Mouse (Mus musculus) heart, embryonic 10.5 days (tissue): ENCODE measurements around the gene Pigk. TPM values are rescaled to one million over a fixed set of nuclear protein-coding genes. Genes with fewer than 3 reads are reported as not detected.

ENCODE experiments used
- DNase-seq: peaks from one replicate; pipeline ENCODE4 v3.0.0-alpha.2; 2017; ENCODE audit warnings: low spot score
- H3K27ac ChIP-seq: fragments of 300-500 bp; sonication (generic); 2 replicates; pipeline ENCODE4 v1.5.1; 2016; ENCODE audit warnings: mild to moderate bottlenecking
- H3K27me3 ChIP-seq: fragments of 300-500 bp; sonication (generic); 2 replicates; pipeline ENCODE4 v1.6.1; 2016; ENCODE audit warnings: mild to moderate bottlenecking; ENCODE audit not compliant: poor library complexity, insufficient read depth, severe bottlenecking
- H3K36me3 ChIP-seq: fragments of 300-500 bp; sonication (generic); 2 replicates; pipeline ENCODE4 v1.6.1; 2016; ENCODE audit warnings: mild to moderate bottlenecking, moderate library complexity
- H3K4me1 ChIP-seq: fragments of 300-500 bp; sonication (generic); 2 replicates; pipeline ENCODE4 v1.6.1; 2016; ENCODE audit warnings: mild to moderate bottlenecking
- H3K4me3 ChIP-seq: fragments of 300-500 bp; sonication (generic); 2 replicates; pipeline ENCODE4 v1.5.1; 2016; ENCODE audit warnings: mild to moderate bottlenecking, moderate library complexity
- H3K9me3 ChIP-seq: fragments of 300-500 bp; sonication (generic); 2 replicates; pipeline ENCODE4 v1.6.1; 2016; ENCODE audit warnings: mild to moderate bottlenecking, moderate library complexity
- WGBS: fragments of 180-500 bp; shearing (Covaris S2); methylation state at CpG from one replicate; pipeline ENCODE4 v1.1.7; 2016; 5-methylcytosine and 5-hydroxymethylcytosine counted together
- polyA plus RNA-seq: library from polyadenylated mRNA; unstranded; fragments of >200 nt; fragmentation: Nextera tagmentation; extraction: Ambion mirVana; gene quantifications from 2 replicates; pipeline ENCODE4 v1.2.1, GENCODE M21; 2016

Gene Pigk
- polyA plus RNA-seq, 1 experiment from 2014 or later: 47.3 TPM

DNA sequence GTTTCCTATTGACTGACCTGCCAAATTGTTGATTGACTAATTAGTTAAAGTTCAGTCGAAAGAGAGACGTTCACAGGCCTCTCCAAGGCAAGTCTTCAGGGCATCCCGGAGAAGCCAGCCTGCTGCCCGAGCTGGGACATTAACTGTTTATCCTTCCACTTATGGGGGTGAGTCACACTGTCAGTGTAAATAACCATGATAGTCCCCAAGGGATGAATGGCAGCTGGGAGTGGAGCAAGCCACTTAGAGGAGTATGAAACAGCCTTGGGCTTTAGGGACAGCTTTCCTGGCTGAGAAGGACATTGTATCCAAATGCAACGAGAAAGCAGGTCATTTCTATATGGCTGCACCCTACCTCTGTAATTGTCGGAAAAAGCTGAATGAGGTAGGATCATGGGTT is 158.7 kb downstream of the Pigk start:
- no peaks in the 10 kb centered on the region; the same call in 1 of the 2 replicates for H3K27me3 ChIP-seq
- H3K9me3 ChIP-seq: no peaks in the 10 kb centered on the region
- no peak overlapping the region for H3K4me3 ChIP-seq
- 62% methylated on average over 6 of the region's 6 CpGs for WGBS
- no peaks in the 10 kb centered on the region for H3K36me3 ChIP-seq
- no peaks in the 10 kb centered on the region for H3K4me1 ChIP-seq
- no peak for DNase-seq
- no peak overlapping the region for H3K27ac ChIP-seq

GRCm38 (mm10) chr3:152874431-152875355 is 160.8 kb downstream of the Pigk start:
- no peak for DNase-seq
- Histone ChIP-seq H3K4me1 (no peaks in the 10 kb centered on the region), H3K27ac (no peak overlapping the region), H3K9me3 (no peaks in the 10 kb centered on the region), H3K27me3 (no peaks in the 10 kb centered on the region; the same call in 1 of the 2 replicates), H3K36me3 (no peaks in the 10 kb centered on the region), H3K4me3 (no peak overlapping the region)
- 85% methylated on average over 17 of the region's 17 CpGs for WGBS

- no peaks in the 10 kb centered on the region for H3K36me3 ChIP-seq
- WGBS: 80% methylated on average over 6 of the region's 6 CpGs
- DNase-seq: no peak
These were observed 161.9 kb downstream of the Pigk start for GRCm38 (mm10) chr3:152875723-152876290.

DNA sequence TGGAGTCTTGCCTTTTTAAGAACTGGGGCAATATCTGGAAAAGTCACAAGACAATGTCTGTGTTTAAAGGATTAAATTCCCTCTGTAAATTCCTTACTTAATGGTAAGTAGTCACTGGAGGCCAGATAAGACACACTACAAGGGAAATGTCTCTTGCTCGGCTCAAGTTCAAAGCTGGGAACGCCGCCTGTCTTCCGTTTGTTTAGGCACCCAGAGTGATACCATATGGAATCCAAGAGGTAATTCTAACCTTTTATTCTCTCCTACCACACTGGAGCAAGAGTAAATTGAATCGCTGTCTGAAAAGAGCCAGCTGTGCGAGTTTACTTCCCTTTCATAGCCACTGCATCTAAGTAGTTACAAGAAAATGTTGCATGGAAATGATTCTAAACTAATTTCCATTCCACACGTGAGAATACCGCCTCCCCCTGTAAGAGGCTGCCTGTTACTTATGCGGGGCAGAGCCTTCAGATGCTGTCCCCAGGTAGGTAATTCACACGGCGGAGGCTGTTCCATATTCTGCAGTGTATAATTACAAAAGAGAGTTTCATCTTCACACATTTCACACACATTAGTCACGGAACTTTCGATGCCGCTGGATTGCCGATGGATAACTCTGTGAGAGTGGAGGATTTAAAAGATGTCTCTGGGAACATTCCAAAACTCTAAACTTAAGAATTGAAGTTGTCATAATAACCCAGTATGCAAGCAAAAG is 166.4 kb downstream of the Pigk start:
- H3K4me3 ChIP-seq: no peak overlapping the region
- DNase-seq: no peak
- H3K27ac ChIP-seq: no peak overlapping the region
- H3K27me3 ChIP-seq: no peaks in the 10 kb centered on the region; the same call in 1 of the 2 replicates
- WGBS: 72% methylated on average over 15 of the region's 15 CpGs
- H3K4me1 ChIP-seq: peaks cover 13% of the 10 kb centered on the region
- H3K36me3 ChIP-seq: no peaks in the 10 kb centered on the region
- H3K9me3 ChIP-seq: no peaks in the 10 kb centered on the region

More at GRCm38 (mm10) chr3:152875723-152876290, 161.9 kb downstream of the Pigk start:
- Histone ChIP-seq H3K27ac (no peak overlapping the region), H3K4me1 (no peaks in the 10 kb centered on the region), H3K4me3 (no peak overlapping the region), H3K27me3 (no peaks in the 10 kb centered on the region; the same call in 1 of the 2 replicates), H3K9me3 (no peaks in the 10 kb centered on the region)

- DNase-seq: no peak
- 87% methylated on average over 4 of the region's 4 CpGs for WGBS
- H3K4me3 ChIP-seq: no peak overlapping the region
These were observed 167.8 kb downstream of the Pigk start for GRCm38 (mm10) chr3:152881706-152882105.

DNA sequence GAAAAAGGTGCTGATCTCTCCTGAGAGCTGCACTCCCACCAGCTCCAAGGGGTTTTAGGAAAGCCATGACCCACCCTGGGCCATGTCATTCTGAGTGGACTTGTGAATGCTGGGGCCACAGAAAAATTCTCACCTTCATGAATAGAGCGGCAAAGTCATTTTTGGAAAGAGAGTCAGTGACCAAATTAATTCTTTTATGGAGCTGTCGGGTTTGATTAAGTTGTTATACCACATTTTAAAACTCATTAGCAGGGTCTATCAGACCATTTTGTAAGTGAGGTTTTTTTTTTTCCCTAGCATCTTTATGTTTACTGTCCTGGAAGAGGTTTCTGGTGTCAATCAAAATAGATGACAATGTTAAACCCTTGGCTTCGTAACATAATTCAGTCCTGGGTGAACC is 169.7 kb downstream of the Pigk start:
- 65% methylated on average over 3 of the region's 3 CpGs for WGBS
- Histone ChIP-seq H3K27ac (no peak overlapping the region), H3K27me3 (no peaks in the 10 kb centered on the region), H3K36me3 (no peaks in the 10 kb centered on the region), H3K4me1 (peaks cover 13% of the 10 kb centered on the region), H3K4me3 (no peak overlapping the region), H3K9me3 (no peaks in the 10 kb centered on the region)
- no peak for DNase-seq

More at GRCm38 (mm10) chr3:152881706-152882105, 167.8 kb downstream of the Pigk start:
- Histone ChIP-seq H3K27me3 (no peaks in the 10 kb centered on the region; the same call in 1 of the 2 replicates), H3K9me3 (no peaks in the 10 kb centered on the region), H3K27ac (no peak overlapping the region), H3K36me3 (no peaks in the 10 kb centered on the region), H3K4me1 (peaks cover 13% of the 10 kb centered on the region)

DNA sequence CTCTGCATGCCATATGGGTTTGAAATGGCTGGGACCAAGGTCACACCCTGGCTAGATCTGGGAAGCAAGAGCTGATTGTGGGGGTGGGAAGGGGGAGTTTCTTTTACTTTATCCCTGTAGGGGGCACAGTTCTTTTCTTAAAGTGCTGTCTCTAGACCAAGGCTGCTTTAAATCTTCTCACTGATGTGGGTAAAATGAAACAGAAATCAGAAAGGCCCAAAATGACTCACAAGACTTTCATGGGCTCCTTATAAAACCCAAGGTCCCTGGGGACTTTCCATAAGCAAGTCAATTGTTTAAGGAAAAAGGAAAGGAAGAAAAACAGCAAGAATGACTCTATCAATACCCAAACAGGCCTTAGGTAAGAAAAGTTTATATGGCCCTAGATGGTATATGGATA is 172.8 kb downstream of the Pigk start:
- Histone ChIP-seq H3K4me1 (peaks cover 13% of the 10 kb centered on the region), H3K9me3 (no peaks in the 10 kb centered on the region), H3K27ac (no peak overlapping the region), H3K36me3 (no peaks in the 10 kb centered on the region), H3K4me3 (no peak overlapping the region), H3K27me3 (no peaks in the 10 kb centered on the region)
- no peak for DNase-seq

- H3K9me3 ChIP-seq: no peaks in the 10 kb centered on the region
These were observed 174.2 kb downstream of the Pigk start for GRCm38 (mm10) chr3:152888116-152888515.

GRCm38 (mm10) chr3:152894935-152895334 is 181.0 kb downstream of the Pigk start:
- H3K27me3 ChIP-seq: no peaks in the 10 kb centered on the region
- DNase-seq: no peak
- H3K4me3 ChIP-seq: no peak overlapping the region
- 56% methylated on average over 4 of the region's 4 CpGs for WGBS
- H3K4me1 ChIP-seq: no peaks in the 10 kb centered on the region
- no peaks in the 10 kb centered on the region for H3K9me3 ChIP-seq
- no peak overlapping the region for H3K27ac ChIP-seq
- no peaks in the 10 kb centered on the region for H3K36me3 ChIP-seq

More at GRCm38 (mm10) chr3:152888116-152888515, 174.2 kb downstream of the Pigk start:
- Histone ChIP-seq H3K4me3 (no peak overlapping the region), H3K27ac (no peak overlapping the region), H3K36me3 (no peaks in the 10 kb centered on the region), H3K4me1 (peaks cover 13% of the 10 kb centered on the region), H3K27me3 (no peaks in the 10 kb centered on the region)
- no peak for DNase-seq
- 72% methylated on average over 7 of the region's 7 CpGs for WGBS

GRCm38 (mm10) chr3:152896111-152896510 is 182.2 kb downstream of the Pigk start:
- H3K27me3 ChIP-seq: no peaks in the 10 kb centered on the region
- 66% methylated on average over 3 of the region's 3 CpGs for WGBS
- no peaks in the 10 kb centered on the region for H3K9me3 ChIP-seq
- H3K36me3 ChIP-seq: no peaks in the 10 kb centered on the region
- DNase-seq: no peak
- no peaks in the 10 kb centered on the region for H3K4me1 ChIP-seq
- no peak overlapping the region for H3K27ac ChIP-seq
- no peak overlapping the region for H3K4me3 ChIP-seq

DNA sequence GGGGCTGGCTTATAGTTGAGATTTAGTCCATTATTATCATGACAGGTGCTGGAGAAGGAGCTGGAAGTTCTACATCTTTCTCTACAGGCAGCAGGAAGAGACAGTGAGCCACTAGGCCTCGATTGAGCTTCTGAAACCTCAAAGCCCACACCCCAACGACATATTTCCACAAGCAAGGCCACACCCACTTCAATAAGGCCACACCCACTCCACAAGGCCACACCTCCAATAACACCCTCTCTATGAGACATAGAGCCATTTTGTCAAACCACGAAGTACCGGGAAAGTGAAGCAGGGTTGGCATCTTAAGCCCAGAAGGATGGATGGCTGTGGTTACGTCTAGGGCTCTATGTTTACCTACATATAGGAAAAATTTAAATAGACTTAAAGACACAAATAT is 183.3 kb downstream of the Pigk start:
- no peak overlapping the region for H3K4me3 ChIP-seq
- no peaks in the 10 kb centered on the region for H3K27me3 ChIP-seq
- no peaks in the 10 kb centered on the region for H3K9me3 ChIP-seq
- 79% methylated on average over 5 of the region's 5 CpGs for WGBS
- no peaks in the 10 kb centered on the region for H3K4me1 ChIP-seq
- no peak for DNase-seq
- H3K27ac ChIP-seq: no peak overlapping the region
- H3K36me3 ChIP-seq: no peaks in the 10 kb centered on the region

- DNase-seq: peak; percentile 41
- Histone ChIP-seq H3K9me3 (no peaks in the 10 kb centered on the region), H3K36me3 (no peaks in the 10 kb centered on the region), H3K4me1 (no peaks in the 10 kb centered on the region), H3K27me3 (no peaks in the 10 kb centered on the region), H3K27ac (no peak overlapping the region), H3K4me3 (no peak overlapping the region)
- 89% methylated on average over 9 of the region's 9 CpGs for WGBS
These were observed 185.0 kb downstream of the Pigk start for GRCm38 (mm10) chr3:152898906-152899305.

GRCm38 (mm10) chr3:152905026-152905425 is 191.1 kb downstream of the Pigk start:
- WGBS: 87% methylated on average over 10 of the region's 10 CpGs
- Histone ChIP-seq H3K36me3 (no peaks in the 10 kb centered on the region), H3K4me1 (no peaks in the 10 kb centered on the region), H3K9me3 (no peaks in the 10 kb centered on the region), H3K4me3 (no peak overlapping the region), H3K27ac (no peak overlapping the region), H3K27me3 (no peaks in the 10 kb centered on the region)
- no peak for DNase-seq
